Mouse (Mus musculus): ENCODE data around the gene Hist2h2ac.

GRCm38 (mm10) chr3:96178902-96179301, 41.8 kb downstream of the Hist2h2ac start:
- TF ChIP-seq CTCF (conservative IDR thresholded peaks at IDR 0.05; ENCODE audit: low read length) (no peak), POU5F1 (IDR thresholded peaks at IDR 0.05; ENCODE audit: borderline replicate concordance, low read length) (no peak), NANOG (IDR thresholded peaks at IDR 0.05; ENCODE audit: borderline replicate concordance, low read length) (no peak)

Measured in E14TG2a.4 (cell line).